Mouse (Mus musculus) CD4-positive, CD25-positive, alpha-beta regulatory T cell (primary cell): ENCODE data around the gene Adgrg2. TPM values are rescaled to one million over a fixed set of nuclear protein-coding genes. Genes with fewer than 3 reads are reported as not detected.

Experiments used
- polyA plus RNA-seq: library from polyadenylated mRNA; unstranded; fragments of 100-300 nt; shearing (Covaris generic); gene quantifications from one replicate; pipeline ENCODE4 v1.2.1, GENCODE M21; 2017

The Adgrg2 gene
- polyA plus RNA-seq = not detected

DNA sequence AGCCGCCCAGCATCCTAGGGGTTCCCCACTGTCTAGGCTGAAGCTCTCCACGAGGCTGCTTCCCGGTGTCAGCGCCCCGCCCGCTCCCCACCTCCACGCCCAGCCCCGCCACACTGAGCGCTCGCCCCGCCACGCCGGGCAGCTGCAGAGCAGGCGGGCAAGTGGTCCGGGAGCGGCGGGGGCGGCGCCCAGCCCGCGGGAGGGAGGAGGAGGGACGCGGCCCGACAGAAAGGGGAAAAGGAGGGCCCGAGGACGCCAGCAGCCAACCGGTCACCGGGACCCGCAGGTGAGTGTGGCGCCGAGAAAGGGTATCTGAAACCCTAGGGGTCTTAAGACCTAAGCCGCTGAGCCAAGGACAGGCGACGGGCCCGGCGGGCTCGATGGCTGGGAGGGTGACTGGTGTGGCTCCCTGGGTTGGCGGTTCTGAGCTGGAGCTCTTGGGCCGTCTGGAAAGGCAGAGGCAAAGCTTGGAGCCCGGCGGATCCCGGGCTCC is at the start of gene Adgrg2:
Adgrg2 (plus strand) TSS at position 227 of the 493 bp plus-strand sequence.

DNA sequence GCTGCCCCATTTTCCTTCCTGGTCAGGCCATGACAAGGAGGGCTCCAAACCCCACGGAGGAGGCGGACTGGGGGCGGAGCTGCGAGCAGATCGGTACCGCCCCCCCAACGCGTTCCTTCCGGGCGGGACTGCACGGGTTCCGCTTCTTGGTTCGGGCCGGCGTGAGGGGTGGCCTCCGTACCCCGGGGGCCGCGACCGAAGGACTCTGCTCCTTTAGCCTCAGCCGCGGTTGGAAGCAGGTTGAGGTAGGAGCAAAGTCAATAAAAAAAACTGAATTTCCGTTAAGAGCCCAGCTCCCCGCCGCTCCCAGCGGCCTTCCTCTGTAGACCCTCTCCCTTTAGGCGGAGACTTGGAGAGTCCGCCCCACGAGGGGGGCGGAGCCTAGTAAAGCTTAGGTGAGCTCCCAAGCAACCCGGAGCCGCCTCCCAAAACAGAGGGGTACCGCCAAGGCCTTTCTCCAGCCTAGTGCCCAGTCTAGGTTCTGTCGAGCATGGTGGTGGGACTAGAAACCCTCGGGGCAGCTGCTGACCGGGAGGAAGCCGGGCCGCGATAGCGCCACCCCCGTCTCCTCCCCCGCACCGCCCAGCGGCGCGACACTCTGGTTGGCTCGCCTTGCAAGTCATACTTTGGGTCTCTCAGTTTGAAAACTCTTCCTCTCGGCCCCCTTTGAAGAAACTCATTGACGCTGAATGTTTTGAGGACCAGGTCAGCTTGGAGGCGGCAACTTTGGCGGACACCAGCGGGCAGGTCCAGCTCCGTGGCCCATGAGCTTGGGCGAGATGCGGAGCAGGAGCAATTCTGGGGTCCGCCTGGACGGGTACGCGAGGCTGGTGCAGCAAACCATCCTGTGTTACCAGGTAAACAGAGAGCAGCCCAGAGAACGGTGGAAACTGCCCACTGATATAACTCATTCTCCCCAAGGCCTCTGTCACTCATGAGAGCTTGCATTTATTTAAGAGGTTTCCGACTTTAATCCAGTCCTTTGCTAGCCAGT is 111.9 kb downstream of the Adgrg2 start, which contains the start of gene Phka2:
Phka2 (plus strand) TSS at position 119 of the 994 bp plus-strand sequence.

Other genes starting within 250 kb of the Adgrg2 start
- gene Phka2, start 111.5 kb downstream of the Adgrg2 start, polyA plus RNA-seq = 16.9 TPM